Mouse (Mus musculus): ENCODE data around the gene Ano9. TPM values are rescaled to one million over a fixed set of nuclear protein-coding genes. Genes with fewer than 3 reads are reported as not detected.

Ano9 gene
- polyA plus RNA-seq, 1 experiment from 2014 or later = 2.5 TPM

- Histone ChIP-seq H3K9me3 (no peaks in the 10 kb centered on the region), H3K27ac (replicated peaks) (no peak overlapping the region), H3K4me3 (peak overlapping the region; percentile 11; the same call in 1 of the 2 replicates), H3K4me1 (peaks cover 42% of the 10 kb centered on the region), H3K27me3 (replicated peaks; ENCODE audit: low read depth, poor library complexity, severe bottlenecking) (peaks cover 88% of the 10 kb centered on the region), H3K36me3 (replicated peaks) (no peaks in the 10 kb centered on the region)
- WGBS = 85% methylated on average over 6 of the region's 6 CpGs
- no peak for DNase-seq (ENCODE audit: low spot score)
These were observed 21.6 kb downstream of the Ano9 start for GRCm38 (mm10) chr7:141096021-141096420.

- Histone ChIP-seq H3K27me3 (replicated peaks; ENCODE audit: low read depth, poor library complexity, severe bottlenecking) (peaks cover 88% of the 10 kb centered on the region), H3K4me3 (no peak overlapping the region), H3K9me3 (no peaks in the 10 kb centered on the region), H3K4me1 (peaks cover 34% of the 10 kb centered on the region), H3K36me3 (replicated peaks) (no peaks in the 10 kb centered on the region), H3K27ac (replicated peaks) (no peak overlapping the region)
- DNase-seq (ENCODE audit: low spot score) = no peak
- WGBS = 59% methylated on average over 15 of the region's 15 CpGs
These were observed 23.0 kb downstream of the Ano9 start for GRCm38 (mm10) chr7:141094487-141095205.

GRCm38 (mm10) chr7:141093950-141094349 lies 23.7 kb downstream of the Ano9 start:
- Histone ChIP-seq H3K9me3 (no peaks in the 10 kb centered on the region), H3K27me3 (replicated peaks; ENCODE audit: low read depth, poor library complexity, severe bottlenecking) (peaks cover 88% of the 10 kb centered on the region), H3K36me3 (replicated peaks) (no peaks in the 10 kb centered on the region), H3K4me1 (peaks cover 30% of the 10 kb centered on the region), H3K4me3 (no peak overlapping the region), H3K27ac (replicated peaks) (no peak overlapping the region)
- no peak for DNase-seq (ENCODE audit: low spot score)
- WGBS = 91% methylated on average over 6 of the region's 6 CpGs

- 6% methylated on average over 37 of the region's 37 CpGs for WGBS
- Histone ChIP-seq H3K4me1 (peaks cover 46% of the 10 kb centered on the region), H3K36me3 (replicated peaks) (0 out of 2 replicates have a peak, but pooled peaks cover 5% of the 10 kb centered on the region), H3K4me3 (peak overlapping the region; percentile 45), H3K27me3 (replicated peaks; ENCODE audit: low read depth, poor library complexity, severe bottlenecking) (peaks cover 88% of the 10 kb centered on the region), H3K9me3 (no peaks in the 10 kb centered on the region), H3K27ac (replicated peaks) (peak overlapping the region; percentile 52; the same call in 1 of the 2 replicates)
- peak; percentile 87 for DNase-seq (ENCODE audit: low spot score)
These were observed 25.4 kb downstream of the Ano9 start for GRCm38 (mm10) chr7:141092051-141092735.

- no peak overlapping the region for H3K27ac ChIP-seq (replicated peaks)
- DNase-seq (ENCODE audit: low spot score) = no peak
- no peaks in the 10 kb centered on the region for H3K9me3 ChIP-seq
- peaks cover 79% of the 10 kb centered on the region for H3K27me3 ChIP-seq (replicated peaks; ENCODE audit: low read depth, poor library complexity, severe bottlenecking)
- peaks cover 39% of the 10 kb centered on the region for H3K4me1 ChIP-seq
- WGBS = 72% methylated on average over 8 of the region's 8 CpGs
- no peak overlapping the region for H3K4me3 ChIP-seq
- 0 out of 2 replicates have a peak, but pooled peaks cover 5% of the 10 kb centered on the region for H3K36me3 ChIP-seq (replicated peaks)
These were observed 27.4 kb downstream of the Ano9 start for GRCm38 (mm10) chr7:141090228-141090627.

- 19% methylated on average over 18 of the region's 18 CpGs for WGBS
- Histone ChIP-seq H3K36me3 (replicated peaks) (0 out of 2 replicates have a peak, but pooled peaks cover 5% of the 10 kb centered on the region), H3K27me3 (replicated peaks; ENCODE audit: low read depth, poor library complexity, severe bottlenecking) (peaks cover 64% of the 10 kb centered on the region), H3K27ac (replicated peaks) (no peak overlapping the region), H3K4me3 (peak overlapping the region; percentile 37), H3K4me1 (peaks cover 32% of the 10 kb centered on the region), H3K9me3 (no peaks in the 10 kb centered on the region)
- peak; percentile 35 for DNase-seq (ENCODE audit: low spot score)
These were observed 29.1 kb downstream of the Ano9 start for GRCm38 (mm10) chr7:141088473-141088872.

GRCm38 (mm10) chr7:141087894-141088293 lies 29.7 kb downstream of the Ano9 start:
- Histone ChIP-seq H3K9me3 (no peaks in the 10 kb centered on the region), H3K36me3 (replicated peaks) (peaks cover 9% of the 10 kb centered on the region), H3K27me3 (replicated peaks; ENCODE audit: low read depth, poor library complexity, severe bottlenecking) (peaks cover 58% of the 10 kb centered on the region), H3K4me3 (peak overlapping the region; percentile 37), H3K4me1 (peaks cover 32% of the 10 kb centered on the region), H3K27ac (replicated peaks) (no peak overlapping the region)
- WGBS = 49% methylated on average over 8 of the region's 8 CpGs
- DNase-seq (ENCODE audit: low spot score) = no peak

GRCm38 (mm10) chr7:141079481-141080449 lies 37.8 kb downstream of the Ano9 start:
- Histone ChIP-seq H3K4me3 (peak overlapping the region; percentile 47), H3K27me3 (replicated peaks; ENCODE audit: low read depth, poor library complexity, severe bottlenecking) (peaks cover 39% of the 10 kb centered on the region), H3K36me3 (replicated peaks) (peaks cover 9% of the 10 kb centered on the region), H3K27ac (replicated peaks) (peak overlapping the region; percentile 66), H3K9me3 (no peaks in the 10 kb centered on the region), H3K4me1 (peaks cover 22% of the 10 kb centered on the region)
- peak; percentile 48 for DNase-seq (ENCODE audit: low spot score)
- 19% methylated on average over 34 of the region's 34 CpGs for WGBS

- 80% methylated on average over 4 of the region's 4 CpGs for WGBS
- Histone ChIP-seq H3K4me1 (peaks cover 22% of the 10 kb centered on the region), H3K27ac (replicated peaks) (0 out of 2 replicates have a peak overlapping the region, but pooled peaks have one; percentile 30), H3K36me3 (replicated peaks) (peaks cover 9% of the 10 kb centered on the region), H3K4me3 (no peak overlapping the region), H3K9me3 (no peaks in the 10 kb centered on the region), H3K27me3 (replicated peaks; ENCODE audit: low read depth, poor library complexity, severe bottlenecking) (peaks cover 39% of the 10 kb centered on the region)
- DNase-seq (ENCODE audit: low spot score) = no peak
These were observed 38.7 kb downstream of the Ano9 start for GRCm38 (mm10) chr7:141078876-141079275.

GRCm38 (mm10) chr7:141077841-141078240 lies 39.8 kb downstream of the Ano9 start, which contains the start of gene Pkp3:
Gene Pkp3 (plus strand): TSS chr7:141078218.
- Histone ChIP-seq H3K9me3 (no peaks in the 10 kb centered on the region), H3K36me3 (replicated peaks) (peaks cover 5% of the 10 kb centered on the region; the same call in 1 of the 2 replicates), H3K4me3 (no peak within 1 kb of the TSS), H3K27ac (replicated peaks) (peak within 1 kb of the TSS; percentile 30; the same call in 1 of the 2 replicates), H3K4me1 (peaks cover 22% of the 10 kb centered on the region), H3K27me3 (replicated peaks; ENCODE audit: low read depth, poor library complexity, severe bottlenecking) (peaks cover 39% of the 10 kb centered on the region)
- no peak for DNase-seq (ENCODE audit: low spot score)
- 89% methylated on average over 15 of the region's 15 CpGs for WGBS

- Histone ChIP-seq H3K9me3 (no peaks in the 10 kb centered on the region), H3K4me1 (peaks cover 27% of the 10 kb centered on the region), H3K27ac (replicated peaks) (no peak overlapping the region), H3K36me3 (replicated peaks) (peaks cover 2% of the 10 kb centered on the region), H3K4me3 (no peak overlapping the region), H3K27me3 (replicated peaks; ENCODE audit: low read depth, poor library complexity, severe bottlenecking) (peaks cover 41% of the 10 kb centered on the region)
- no peak for DNase-seq (ENCODE audit: low spot score)
- 84% methylated on average over 4 of the region's 4 CpGs for WGBS
These were observed 43.8 kb downstream of the Ano9 start for GRCm38 (mm10) chr7:141073782-141074181.

Data from embryonic facial prominence, embryonic 10.5 days (tissue).